Mouse (Mus musculus) liver, embryonic 16.5 days (tissue): ENCODE data around the gene Rtn2. TPM values are rescaled to one million over a fixed set of nuclear protein-coding genes. Genes with fewer than 3 reads are reported as not detected.
A peak's percentile ranks its signal among the peaks of the same experiment; 100 is the strongest.

ENCODE experiments used
- ATAC-seq: fragments of 200-750 bp; cut with Nextera tagmentation; 2 replicates; pipeline ENCODE4 v1.8.0; 2017; ENCODE audit warnings: low read depth, mild to moderate bottlenecking, moderate number of reproducible peaks, moderate library complexity
- H3K27ac ChIP-seq: fragments of 300-500 bp; sonication (generic); 2 replicates; pipeline ENCODE4 v1.5.1; 2014; ENCODE audit warnings: mild to moderate bottlenecking, low read length
- H3K27me3 ChIP-seq: fragments of 300-500 bp; sonication (generic); 2 replicates; pipeline ENCODE4 v1.6.1; 2014; ENCODE audit warnings: low read depth, low read length, mixed read lengths; ENCODE audit not compliant: control insufficient read depth, insufficient read depth
- H3K36me3 ChIP-seq: fragments of 300-500 bp; sonication (generic); 2 replicates; pipeline ENCODE4 v1.6.1; 2014; ENCODE audit warnings: mild to moderate bottlenecking; ENCODE audit not compliant: control insufficient read depth, insufficient read depth
- H3K4me1 ChIP-seq: fragments of 300-500 bp; sonication (generic); 2 replicates; pipeline ENCODE4 v1.6.1; 2014; ENCODE audit warnings: low read depth, low read length, mixed read lengths; ENCODE audit not compliant: control insufficient read depth
- H3K4me2 ChIP-seq: fragments of 300-500 bp; sonication (generic); 2 replicates; pipeline ENCODE4 v1.6.1; 2014; ENCODE audit warnings: low read depth, low read length, mixed read lengths
- H3K4me3 ChIP-seq: fragments of 300-500 bp; sonication (generic); 2 replicates; pipeline ENCODE4 v1.5.1; 2014; ENCODE audit warnings: low read depth, mild to moderate bottlenecking, low read length
- H3K9ac ChIP-seq: fragments of 300-500 bp; sonication (generic); 2 replicates; pipeline ENCODE4 v1.6.1; 2014; ENCODE audit warnings: low read depth, low read length
- H3K9me3 ChIP-seq: fragments of 300-500 bp; sonication (generic); replicated peaks from 2 replicates; pipeline ENCODE4 v1.6.1; 2016; ENCODE audit warnings: low read length; ENCODE audit not compliant: control insufficient read depth
- WGBS: fragments of 180-500 bp; shearing (Covaris S2); extraction: QIAGEN DNeasy Blood & Tissue Kit; methylation state at CpG from one replicate; pipeline ENCODE4 v1.1.7; 2014; ENCODE audit not compliant: insufficient replicate concordance; 5-methylcytosine and 5-hydroxymethylcytosine counted together
- polyA plus RNA-seq: library from polyadenylated mRNA; unstranded; fragments of >200 nt; fragmentation: Nextera tagmentation; extraction: Ambion mirVana; gene quantifications from 2 replicates; pipeline ENCODE4 v1.2.1, GENCODE M21; 2015

The Rtn2 gene
- polyA plus RNA-seq, 1 experiment from 2014 or later = 4.1 TPM

DNA sequence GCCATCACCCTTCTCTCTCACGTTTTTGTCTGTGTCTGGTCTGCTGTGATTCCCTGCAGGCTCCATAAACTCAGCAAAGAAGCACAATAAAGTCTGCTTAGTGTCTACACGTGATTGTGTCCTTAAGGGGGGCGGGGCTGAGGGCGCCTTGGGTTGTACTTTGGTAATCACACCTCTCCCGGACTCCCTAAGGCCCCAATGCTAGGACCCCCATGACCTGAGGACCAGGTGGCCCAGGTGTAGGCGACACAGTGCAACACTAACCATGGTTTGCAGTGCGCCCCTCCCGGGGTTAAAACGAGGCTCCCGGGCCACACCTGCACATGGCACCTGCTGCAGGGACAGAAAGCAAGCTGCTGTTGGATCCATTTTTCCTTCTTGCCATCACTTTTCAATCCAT lies 58.8 kb downstream of the Rtn2 start:
- H3K27me3 ChIP-seq = peaks cover 24% of the 10 kb centered on the region
- no peaks in the 10 kb centered on the region for H3K36me3 ChIP-seq
- no peak for ATAC-seq
- H3K4me3 ChIP-seq = no peak overlapping the region
- no peak overlapping the region for H3K4me2 ChIP-seq
- peaks cover 23% of the 10 kb centered on the region for H3K4me1 ChIP-seq
- 22% methylated on average over 10 of the region's 10 CpGs for WGBS
- H3K9ac ChIP-seq = no peak overlapping the region
- H3K27ac ChIP-seq = no peak overlapping the region
- no peaks in the 10 kb centered on the region for H3K9me3 ChIP-seq

DNA sequence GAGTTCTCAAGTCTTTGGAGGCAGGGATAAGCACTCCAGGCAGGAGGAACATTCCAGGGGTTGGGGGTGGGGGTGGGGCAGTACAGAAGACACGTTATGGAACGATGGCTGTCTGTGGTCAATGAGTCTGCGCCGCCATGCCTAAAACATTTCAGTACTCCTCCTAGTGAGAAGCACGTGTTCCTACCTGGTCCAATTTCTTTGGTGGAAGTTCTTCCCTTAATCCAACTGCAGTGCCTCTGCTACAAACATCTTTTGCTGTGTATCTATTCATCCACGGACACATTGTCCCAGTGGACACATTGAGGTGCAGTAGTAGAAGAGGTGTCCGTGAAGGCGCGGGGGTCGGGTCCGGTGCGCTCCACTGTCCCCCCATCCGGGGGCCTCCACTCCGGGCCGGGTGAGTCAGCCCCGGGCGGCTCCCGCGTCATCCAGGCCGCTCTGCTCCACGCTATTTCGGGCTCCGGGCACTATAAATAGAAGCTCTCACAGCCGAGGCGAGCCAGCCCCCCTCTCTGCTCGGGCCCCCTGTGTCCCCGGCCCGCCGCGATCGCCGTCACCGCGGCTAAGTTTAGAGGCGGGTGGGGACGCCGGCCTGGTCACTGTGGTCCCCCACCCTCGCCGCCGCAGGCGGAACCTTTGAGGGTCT lies 59.5 kb downstream of the Rtn2 start:
- H3K9ac ChIP-seq = no peak overlapping the region
- no peaks in the 10 kb centered on the region for H3K36me3 ChIP-seq
- H3K4me2 ChIP-seq = peak overlapping the region; percentile 19; the same call in 1 of the 2 replicates
- no peak for ATAC-seq
- peaks cover 23% of the 10 kb centered on the region for H3K4me1 ChIP-seq
- 2% methylated on average over 41 of the region's 41 CpGs for WGBS
- no peak overlapping the region for H3K27ac ChIP-seq
- H3K4me3 ChIP-seq = peak overlapping the region; percentile 35
- no peaks in the 10 kb centered on the region for H3K9me3 ChIP-seq
- peaks cover 24% of the 10 kb centered on the region for H3K27me3 ChIP-seq

DNA sequence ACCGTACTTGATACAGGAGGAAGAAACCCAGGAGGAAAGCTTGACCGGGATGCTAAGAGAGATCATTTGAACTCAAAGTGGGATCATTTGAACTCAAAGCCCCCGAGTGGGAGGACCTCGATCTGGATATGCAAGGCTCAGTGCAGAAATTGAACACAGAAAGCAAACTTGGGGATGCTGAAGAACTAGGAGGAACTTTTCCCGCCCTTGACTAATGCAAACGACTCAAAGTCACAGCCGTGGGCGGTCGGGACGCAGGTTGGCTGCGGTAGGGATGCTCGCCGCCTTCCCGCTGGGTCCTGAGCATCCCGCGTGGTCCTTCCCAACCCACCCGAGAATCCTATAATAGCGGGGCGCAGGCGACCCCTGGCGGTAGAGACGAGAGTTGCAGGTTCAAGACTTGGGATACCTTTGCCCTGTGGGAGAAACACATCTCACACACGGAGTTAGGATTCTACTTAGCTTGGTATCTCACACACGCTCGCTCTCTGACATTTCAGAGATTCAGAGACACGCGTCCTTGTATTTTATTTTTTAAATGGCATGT lies 60.1 kb downstream of the Rtn2 start:
- no peak overlapping the region for H3K9ac ChIP-seq
- peaks cover 24% of the 10 kb centered on the region for H3K27me3 ChIP-seq
- under 1% methylated on average over 27 of the region's 27 CpGs for WGBS

DNA sequence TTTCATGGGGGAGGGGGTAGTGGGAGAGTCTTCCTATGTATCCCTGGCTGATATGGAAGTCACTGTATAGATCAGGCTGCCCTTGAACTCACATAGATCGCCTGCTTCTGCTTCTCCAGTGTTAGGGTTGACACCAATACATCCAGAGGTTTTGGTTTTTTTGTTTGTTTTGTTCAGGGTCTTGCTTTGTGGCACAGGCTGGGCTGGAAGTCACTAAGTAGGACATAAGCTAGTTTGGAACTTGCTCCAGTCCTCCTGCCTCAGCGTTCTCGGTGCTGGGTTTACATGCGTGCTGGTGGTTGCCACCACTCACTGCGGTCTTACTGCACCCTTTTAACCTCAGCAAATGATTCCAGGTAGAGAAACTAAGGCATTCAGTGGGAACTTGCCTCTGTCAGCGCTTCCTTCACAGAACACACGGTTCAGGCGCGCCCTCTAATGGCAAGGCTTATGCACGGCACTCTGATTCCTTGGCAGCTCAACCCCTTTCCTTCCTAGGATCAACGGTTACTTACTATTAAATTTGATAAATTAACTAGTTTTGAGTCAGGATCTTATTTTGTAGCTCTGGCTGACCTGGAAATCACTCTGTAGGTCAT lies 60.9 kb downstream of the Rtn2 start:
- under 1% methylated on average over 11 of the region's 11 CpGs for WGBS
- Histone ChIP-seq H3K4me1 (peaks cover 21% of the 10 kb centered on the region), H3K27me3 (peaks cover 24% of the 10 kb centered on the region), H3K36me3 (no peaks in the 10 kb centered on the region), H3K9me3 (no peaks in the 10 kb centered on the region), H3K4me2 (no peak overlapping the region), H3K27ac (no peak overlapping the region), H3K9ac (no peak overlapping the region), H3K4me3 (no peak overlapping the region)
- ATAC-seq = no peak

More for the DNA sequence above, 60.1 kb downstream of the Rtn2 start:
- Histone ChIP-seq H3K4me1 (peaks cover 23% of the 10 kb centered on the region), H3K4me2 (peak overlapping the region; percentile 8; the same call in 1 of the 2 replicates), H3K36me3 (no peaks in the 10 kb centered on the region), H3K9me3 (no peaks in the 10 kb centered on the region), H3K27ac (no peak overlapping the region), H3K4me3 (peak overlapping the region; percentile 35; the same call in 1 of the 2 replicates)
- ATAC-seq = no peak

DNA sequence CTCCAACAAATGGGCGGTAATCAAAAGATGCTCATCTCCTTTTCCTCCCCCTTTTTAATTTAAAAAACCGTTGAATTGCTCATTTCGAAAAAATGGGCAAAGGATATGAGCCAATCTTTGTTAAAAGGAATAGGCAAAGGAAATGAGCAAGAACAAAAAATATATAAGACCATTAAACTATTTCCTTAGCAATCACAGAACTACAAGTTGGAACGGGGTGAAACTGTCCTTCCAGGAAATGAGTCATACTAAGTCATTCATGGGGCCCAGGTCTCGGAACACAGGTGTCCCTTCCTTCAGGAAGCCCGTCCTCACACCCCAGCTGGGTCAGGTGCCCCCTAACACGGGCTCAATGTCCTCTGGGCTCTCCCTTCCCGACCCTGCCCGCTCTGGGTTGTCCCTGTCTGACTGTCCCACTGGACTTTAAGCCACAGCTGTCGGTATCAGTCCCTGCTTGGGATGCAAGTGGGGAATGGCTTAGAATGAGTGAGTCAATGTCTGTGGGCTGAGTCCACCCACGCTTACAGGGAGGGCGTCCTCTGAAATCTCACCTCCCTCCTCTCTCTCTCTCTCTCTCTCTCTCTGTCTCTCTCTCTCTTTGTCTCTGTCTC lies 61.9 kb downstream of the Rtn2 start, which contains the start of gene Ercc1:
Ercc1 (plus strand) TSS at position 542 of the 611 bp plus-strand sequence.
- WGBS = 16% methylated on average over 12 of the region's 12 CpGs
- Histone ChIP-seq H3K9me3 (no peaks in the 10 kb centered on the region), H3K4me3 (peak within 1 kb of the TSS; percentile 78), H3K36me3 (no peaks in the 10 kb centered on the region), H3K4me2 (peak within 1 kb of the TSS; percentile 87), H3K4me1 (peaks cover 21% of the 10 kb centered on the region), H3K27me3 (peaks cover 23% of the 10 kb centered on the region), H3K9ac (peak within 1 kb of the TSS; percentile 64), H3K27ac (peak within 1 kb of the TSS; percentile 56; the same call in 1 of the 2 replicates)
- ATAC-seq = no peak

DNA sequence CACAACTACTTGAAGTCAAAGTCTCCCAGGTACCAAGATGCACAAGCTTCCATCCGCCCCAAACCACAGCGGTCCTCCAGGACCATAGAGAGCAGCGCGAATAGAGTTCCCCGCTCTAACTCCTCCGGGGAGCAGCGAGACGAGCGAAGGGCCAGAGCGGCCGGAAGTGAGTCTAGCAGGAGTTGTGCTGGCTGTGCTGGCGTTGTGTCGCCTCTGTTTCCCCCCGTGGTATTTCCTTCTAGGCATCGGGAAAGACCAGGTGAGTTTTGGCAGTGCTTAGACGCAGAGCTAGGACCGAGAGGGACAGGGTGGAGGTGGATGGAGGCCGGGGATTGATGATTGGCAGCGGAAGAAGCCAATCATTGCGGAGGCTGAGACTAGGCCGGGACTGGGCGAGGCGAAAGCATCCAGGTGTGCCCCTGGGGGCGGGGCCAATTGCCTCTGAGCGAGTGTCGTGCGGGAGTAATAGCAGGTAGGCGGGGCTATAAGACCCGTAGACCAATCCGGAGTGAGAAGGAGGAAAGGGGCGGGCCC lies 62.6 kb downstream of the Rtn2 start:
- H3K9ac ChIP-seq = peak overlapping the region; percentile 64
- peaks cover 21% of the 10 kb centered on the region for H3K4me1 ChIP-seq
- WGBS = under 1% methylated on average over 31 of the region's 31 CpGs
- H3K9me3 ChIP-seq = no peaks in the 10 kb centered on the region
- peak; percentile 95 for ATAC-seq
- peak overlapping the region; percentile 78 for H3K4me3 ChIP-seq
- no peaks in the 10 kb centered on the region for H3K36me3 ChIP-seq
- peak overlapping the region; percentile 56; the same call in 1 of the 2 replicates for H3K27ac ChIP-seq
- peak overlapping the region; percentile 87 for H3K4me2 ChIP-seq
- H3K27me3 ChIP-seq = peaks cover 21% of the 10 kb centered on the region

Other genes starting within 250 kb of the Rtn2 start
- gene Rsph6a, start 227.9 kb upstream of the Rtn2 start, polyA plus RNA-seq = not detected in 2 replicates
- gene Dmwd, start 206.4 kb upstream of the Rtn2 start, polyA plus RNA-seq = 2.4 and 3.5 TPM in 2 replicates
- gene Dmpk, start 198.8 kb upstream of the Rtn2 start, polyA plus RNA-seq = 12.2 and 17.1 TPM in 2 replicates
- gene Six5, start 188.0 kb upstream of the Rtn2 start, polyA plus RNA-seq = 0.77 and 0.93 TPM in 2 replicates
- gene Gm4969, start 164.3 kb upstream of the Rtn2 start, polyA plus RNA-seq = 0.11 and 0.12 TPM in 2 replicates
- gene Fbxo46, start 162.8 kb upstream of the Rtn2 start, polyA plus RNA-seq = 4.7 and 5.2 TPM in 2 replicates
- 3.9 and 4.0 TPM in 2 replicates for gene Qpctl, start 133.3 kb upstream of the Rtn2 start, polyA plus RNA-seq
- 47.9 and 54.4 TPM in 2 replicates for gene Snrpd2, start 132.9 kb upstream of the Rtn2 start, polyA plus RNA-seq
- gene Gipr, start 116.5 kb upstream of the Rtn2 start, polyA plus RNA-seq = 0.99 and 2.1 TPM in 2 replicates
- 4.0 and 5.0 TPM in 2 replicates for gene Eml2, start 106.2 kb upstream of the Rtn2 start, polyA plus RNA-seq
- 0.49 and 0.60 TPM in 2 replicates for gene Gpr4, start 70.1 kb upstream of the Rtn2 start, polyA plus RNA-seq
- gene Opa3, start 54.3 kb upstream of the Rtn2 start, polyA plus RNA-seq = 13.2 and 14.3 TPM in 2 replicates
- gene Vasp, start 10.8 kb upstream of the Rtn2 start, polyA plus RNA-seq = 32.8 and 33.0 TPM in 2 replicates
- gene Ppm1n, start 2.6 kb upstream of the Rtn2 start, polyA plus RNA-seq = 0.11 TPM in 1 of 2 replicates, not detected in the other
- not detected in 2 replicates for gene Fosb, start 27.4 kb downstream of the Rtn2 start, polyA plus RNA-seq
- 11.4 and 14.5 TPM in 2 replicates for gene Ercc1, start 62.2 kb downstream of the Rtn2 start, polyA plus RNA-seq
- 6.8 TPM in 2 replicates for gene Cd3eap, start 76.9 kb downstream of the Rtn2 start, polyA plus RNA-seq
- 0.57 and 0.85 TPM in 2 replicates for gene Ppp1r13l, start 77.1 kb downstream of the Rtn2 start, polyA plus RNA-seq
- gene Ercc2, start 99.4 kb downstream of the Rtn2 start, polyA plus RNA-seq = 5.9 and 6.2 TPM in 2 replicates
- 0.34 and 0.51 TPM in 2 replicates for gene Klc3, start 121.5 kb downstream of the Rtn2 start, polyA plus RNA-seq
- gene Ckm, start 122.2 kb downstream of the Rtn2 start, polyA plus RNA-seq = 27.9 and 65.4 TPM in 2 replicates
- 0.99 and 1.3 TPM in 2 replicates for gene Mark4, start 176.2 kb downstream of the Rtn2 start, polyA plus RNA-seq
- 0.54 and 0.55 TPM in 2 replicates for gene Exoc3l2, start 180.7 kb downstream of the Rtn2 start, polyA plus RNA-seq
- gene Bloc1s3, start 225.7 kb downstream of the Rtn2 start, polyA plus RNA-seq = 0.65 and 0.72 TPM in 2 replicates
- gene Trappc6a, start 225.8 kb downstream of the Rtn2 start, polyA plus RNA-seq = 37.2 and 37.4 TPM in 2 replicates
- gene Nkpd1, start 235.2 kb downstream of the Rtn2 start, polyA plus RNA-seq = not detected in 2 replicates